Mouse (Mus musculus) olfactory bulb, adult 2 months (tissue): ENCODE data around the gene Pofut2.

Source experiments
- CTCF ChIP-seq: fragments of 200-500 bp; IDR thresholded peaks from 2 replicates; pipeline ENCODE4 v1.5.1; 2012; ENCODE audit warnings: low read depth, mild to moderate bottlenecking, low read length, moderate library complexity; ENCODE audit not compliant: insufficient read depth
- POLR2A ChIP-seq: fragments of 200-500 bp; IDR thresholded peaks from 2 replicates; pipeline ENCODE4 v1.6.1; 2012; ENCODE audit warnings: mild to moderate bottlenecking, low read depth, low read length, moderate library complexity; ENCODE audit not compliant: insufficient read depth

- no peak for TF ChIP-seq POLR2A
- no peak for TF ChIP-seq CTCF
Observed at GRCm38 (mm10) chr10:77209261-77209660, 49.8 kb upstream of the Pofut2 start.
